Mouse (Mus musculus) lung, postnatal 0 days (tissue): Measurements from ENCODE around the gene Rab11a.

ENCODE experiments used
- CTCF ChIP-seq: IDR thresholded peaks from 2 replicates; pipeline ENCODE4 v1.5.1; 2016; ENCODE audit warnings: antibody characterized with exemption, mild to moderate bottlenecking
- EP300 ChIP-seq: IDR thresholded peaks from 2 replicates; pipeline ENCODE4 v1.6.1; 2016; ENCODE audit warnings: antibody characterized with exemption, mild to moderate bottlenecking, control low read depth

DNA sequence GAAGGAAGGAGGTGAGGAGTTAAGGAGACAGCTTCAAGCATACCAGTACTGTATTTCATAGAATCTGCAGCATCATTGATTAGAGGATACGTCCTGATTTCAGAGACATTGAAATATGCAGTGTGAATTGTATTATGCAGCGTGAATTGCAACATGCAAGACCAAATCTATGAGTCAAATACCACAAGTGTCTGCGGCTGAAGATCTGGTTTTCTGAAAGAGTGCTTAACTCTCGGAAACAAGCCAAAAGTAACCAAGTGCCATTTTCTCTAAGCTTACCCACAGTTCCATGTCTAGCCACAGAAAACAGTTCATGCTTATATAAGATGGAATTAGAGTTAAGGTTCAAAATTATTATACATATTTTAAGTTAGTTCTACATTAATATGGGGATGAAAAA is 10.2 kb upstream of the Rab11a start:
- TF ChIP-seq CTCF: no peak
- no peak for TF ChIP-seq EP300
